Mouse (Mus musculus): ENCODE data around the gene Prl8a9. TPM values are rescaled to one million over a fixed set of nuclear protein-coding genes. Genes with fewer than 3 reads are reported as not detected.

Prl8a9 gene
- not detected in 2 replicates for polyA plus RNA-seq (2012; rRNA removed)

- TF ChIP-seq CTCF (IDR thresholded peaks at IDR 0.05; ENCODE audit: borderline replicate concordance, control insufficient read depth, extremely low read depth, insufficient read depth, low read length, poor library complexity) (no peak), POLR2A (IDR thresholded peaks at IDR 0.05; ENCODE audit: control insufficient read depth, extremely low read depth, insufficient read depth, low read length, poor library complexity) (no peak)
- H3K27ac ChIP-seq (ENCODE audit: control insufficient read depth, insufficient read depth, low read length), result no peak within 1 kb of the TSS
- WGBS, result 87% methylated on average over 2 of the region's 2 CpGs
- H3K4me3 ChIP-seq (ENCODE audit: control insufficient read depth, insufficient read depth, low read length), result no peak within 1 kb of the TSS
- no peak for DNase-seq
- H3K4me1 ChIP-seq (replicated peaks; ENCODE audit: control insufficient read depth, insufficient read depth, low read length), result no peaks in the 10 kb centered on the region
- H3K27me3 ChIP-seq (ENCODE audit: control insufficient read depth, insufficient read depth, low read length), result no peaks in the 10 kb centered on the region
- H3K36me3 ChIP-seq (ENCODE audit: control insufficient read depth, insufficient read depth, low read length), result no peaks in the 10 kb centered on the region
Observed at GRCm38 (mm10) chr13:27564506-27564905, at the start of gene Prl8a9. Gene Prl8a9 (minus strand): TSS chr13:27564606.

GRCm38 (mm10) chr13:27610482-27610881 is 46.1 kb upstream of the Prl8a9 start, which contains the start of gene Prl7b1:
Gene Prl7b1 (minus strand): TSS chr13:27610582.
- H3K27me3 ChIP-seq (ENCODE audit: control insufficient read depth, insufficient read depth, low read length), result no peaks in the 10 kb centered on the region
- TF ChIP-seq POLR2A (IDR thresholded peaks at IDR 0.05; ENCODE audit: control insufficient read depth, extremely low read depth, insufficient read depth, low read length, poor library complexity) (no peak), CTCF (IDR thresholded peaks at IDR 0.05; ENCODE audit: borderline replicate concordance, control insufficient read depth, extremely low read depth, insufficient read depth, low read length, poor library complexity) (no peak)
- H3K27ac ChIP-seq (ENCODE audit: control insufficient read depth, insufficient read depth, low read length), result no peak within 1 kb of the TSS
- H3K4me1 ChIP-seq (replicated peaks; ENCODE audit: control insufficient read depth, insufficient read depth, low read length), result no peaks in the 10 kb centered on the region
- no peaks in the 10 kb centered on the region for H3K36me3 ChIP-seq (ENCODE audit: control insufficient read depth, insufficient read depth, low read length)
- DNase-seq, result no peak
- H3K4me3 ChIP-seq (ENCODE audit: control insufficient read depth, insufficient read depth, low read length), result no peak within 1 kb of the TSS
- 74% methylated on average over 4 of the region's 4 CpGs for WGBS

- Histone ChIP-seq H3K4me1 (replicated peaks; ENCODE audit: control insufficient read depth, insufficient read depth, low read length) (no peaks in the 10 kb centered on the region), H3K27me3 (ENCODE audit: control insufficient read depth, insufficient read depth, low read length) (no peaks in the 10 kb centered on the region), H3K27ac (ENCODE audit: control insufficient read depth, insufficient read depth, low read length) (no peak within 1 kb of the TSS), H3K4me3 (ENCODE audit: control insufficient read depth, insufficient read depth, low read length) (no peak within 1 kb of the TSS), H3K36me3 (ENCODE audit: control insufficient read depth, insufficient read depth, low read length) (no peaks in the 10 kb centered on the region)
- no peak for DNase-seq
- TF ChIP-seq CTCF (IDR thresholded peaks at IDR 0.05; ENCODE audit: borderline replicate concordance, control insufficient read depth, extremely low read depth, insufficient read depth, low read length, poor library complexity), result no peak
- no peak for TF ChIP-seq POLR2A (IDR thresholded peaks at IDR 0.05; ENCODE audit: control insufficient read depth, extremely low read depth, insufficient read depth, low read length, poor library complexity)
- WGBS, result 88% methylated on average over 2 of the region's 2 CpGs
Observed at GRCm38 (mm10) chr13:27582071-27582470, 17.7 kb upstream of the Prl8a9 start, which contains the start of gene Prl8a1. Gene Prl8a1 (minus strand): TSS chr13:27582171.

GRCm38 (mm10) chr13:27553336-27553735 is 11.1 kb downstream of the Prl8a9 start:
- no peaks in the 10 kb centered on the region for H3K4me1 ChIP-seq (replicated peaks; ENCODE audit: control insufficient read depth, insufficient read depth, low read length)
- TF ChIP-seq POLR2A (IDR thresholded peaks at IDR 0.05; ENCODE audit: control insufficient read depth, extremely low read depth, insufficient read depth, low read length, poor library complexity), result no peak
- TF ChIP-seq CTCF (IDR thresholded peaks at IDR 0.05; ENCODE audit: borderline replicate concordance, control insufficient read depth, extremely low read depth, insufficient read depth, low read length, poor library complexity), result no peak
- DNase-seq, result no peak
- H3K27me3 ChIP-seq (ENCODE audit: control insufficient read depth, insufficient read depth, low read length), result no peaks in the 10 kb centered on the region
- H3K27ac ChIP-seq (ENCODE audit: control insufficient read depth, insufficient read depth, low read length), result no peak overlapping the region
- no peak overlapping the region for H3K4me3 ChIP-seq (ENCODE audit: control insufficient read depth, insufficient read depth, low read length)
- no peaks in the 10 kb centered on the region for H3K36me3 ChIP-seq (ENCODE audit: control insufficient read depth, insufficient read depth, low read length)

GRCm38 (mm10) chr13:27523156-27523555 is 41.2 kb downstream of the Prl8a9 start:
- no peak overlapping the region for H3K27ac ChIP-seq (ENCODE audit: control insufficient read depth, insufficient read depth, low read length)
- no peaks in the 10 kb centered on the region for H3K36me3 ChIP-seq (ENCODE audit: control insufficient read depth, insufficient read depth, low read length)
- TF ChIP-seq CTCF (IDR thresholded peaks at IDR 0.05; ENCODE audit: borderline replicate concordance, control insufficient read depth, extremely low read depth, insufficient read depth, low read length, poor library complexity) (no peak), POLR2A (IDR thresholded peaks at IDR 0.05; ENCODE audit: control insufficient read depth, extremely low read depth, insufficient read depth, low read length, poor library complexity) (no peak)
- no peak for DNase-seq
- H3K4me1 ChIP-seq (replicated peaks; ENCODE audit: control insufficient read depth, insufficient read depth, low read length), result no peaks in the 10 kb centered on the region
- WGBS, result 85% methylated on average over 4 of the region's 4 CpGs
- no peak overlapping the region for H3K4me3 ChIP-seq (ENCODE audit: control insufficient read depth, insufficient read depth, low read length)
- H3K27me3 ChIP-seq (ENCODE audit: control insufficient read depth, insufficient read depth, low read length), result no peaks in the 10 kb centered on the region

- 93% methylated on average over 4 of the region's 4 CpGs for WGBS
- TF ChIP-seq POLR2A (IDR thresholded peaks at IDR 0.05; ENCODE audit: control insufficient read depth, extremely low read depth, insufficient read depth, low read length, poor library complexity), result no peak
- no peak for TF ChIP-seq CTCF (IDR thresholded peaks at IDR 0.05; ENCODE audit: borderline replicate concordance, control insufficient read depth, extremely low read depth, insufficient read depth, low read length, poor library complexity)
- Histone ChIP-seq H3K36me3 (ENCODE audit: control insufficient read depth, insufficient read depth, low read length) (no peaks in the 10 kb centered on the region), H3K4me3 (ENCODE audit: control insufficient read depth, insufficient read depth, low read length) (no peak within 1 kb of the TSS), H3K27ac (ENCODE audit: control insufficient read depth, insufficient read depth, low read length) (no peak within 1 kb of the TSS), H3K4me1 (replicated peaks; ENCODE audit: control insufficient read depth, insufficient read depth, low read length) (no peaks in the 10 kb centered on the region), H3K27me3 (ENCODE audit: control insufficient read depth, insufficient read depth, low read length) (no peaks in the 10 kb centered on the region)
- DNase-seq, result no peak
Observed at GRCm38 (mm10) chr13:27513117-27513516, 51.3 kb downstream of the Prl8a9 start, which contains the start of gene Prl8a8. Gene Prl8a8 (minus strand): TSS chr13:27513217.

Other genes with a start within 250 kb of the Prl8a9 start
- 0.18 TPM in 1 of 2 replicates, not detected in the other for gene Prl8a2, start 218.9 kb downstream of the Prl8a9 start, polyA plus RNA-seq (2012; rRNA removed)
- gene Prl2b1, start 173.8 kb downstream of the Prl8a9 start, polyA plus RNA-seq (2012; rRNA removed), result not detected in 2 replicates
- gene Prl8a6, start 125.9 kb downstream of the Prl8a9 start, polyA plus RNA-seq (2012; rRNA removed), result not detected in 2 replicates
- gene Prl8a8, start 51.4 kb downstream of the Prl8a9 start, polyA plus RNA-seq (2012; rRNA removed), result not detected in 2 replicates
- not detected in 2 replicates for gene Prl8a1, start 17.6 kb upstream of the Prl8a9 start, polyA plus RNA-seq (2012; rRNA removed)
- gene Prl7b1, start 46.0 kb upstream of the Prl8a9 start, polyA plus RNA-seq (2012; rRNA removed), result not detected in 2 replicates
- not detected in 2 replicates for gene Prl7a1, start 77.9 kb upstream of the Prl8a9 start, polyA plus RNA-seq (2012; rRNA removed)
- not detected in 2 replicates for gene Prl7a2, start 103.4 kb upstream of the Prl8a9 start, polyA plus RNA-seq (2012; rRNA removed)
- gene Prl7d1, start 152.1 kb upstream of the Prl8a9 start, polyA plus RNA-seq (2012; rRNA removed), result not detected in 2 replicates
- not detected in 2 replicates for gene Prl7c1, start 216.2 kb upstream of the Prl8a9 start, polyA plus RNA-seq (2012; rRNA removed)
- not detected in 2 replicates for gene Prl2a1, start 237.0 kb upstream of the Prl8a9 start, polyA plus RNA-seq (2012; rRNA removed)